Mouse (Mus musculus): ENCODE data around the gene Clmp.

Gene Clmp

DNA sequence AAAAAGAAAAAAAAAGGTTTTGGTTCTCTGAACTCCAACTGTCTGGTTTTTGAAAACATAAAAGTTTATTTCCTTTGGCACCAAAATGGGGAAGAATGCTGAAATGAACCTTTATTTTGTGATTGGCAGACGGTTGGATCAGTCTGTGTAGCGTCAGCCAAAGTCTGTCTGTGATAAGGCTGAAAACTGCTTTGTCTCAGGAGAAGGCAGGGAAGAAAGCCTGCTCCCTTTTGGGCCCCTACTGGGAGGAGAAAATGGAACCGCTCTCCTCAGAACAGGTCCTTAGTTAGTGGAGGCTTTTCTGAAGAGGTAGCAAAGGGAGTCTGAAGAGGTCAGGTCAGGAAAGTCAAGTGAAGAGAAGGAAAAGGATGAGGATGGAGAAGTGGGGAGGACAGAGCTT is 7.3 kb downstream of the Clmp start:
- no peak for DNase-seq (ENCODE audit: low spot score)

DNA sequence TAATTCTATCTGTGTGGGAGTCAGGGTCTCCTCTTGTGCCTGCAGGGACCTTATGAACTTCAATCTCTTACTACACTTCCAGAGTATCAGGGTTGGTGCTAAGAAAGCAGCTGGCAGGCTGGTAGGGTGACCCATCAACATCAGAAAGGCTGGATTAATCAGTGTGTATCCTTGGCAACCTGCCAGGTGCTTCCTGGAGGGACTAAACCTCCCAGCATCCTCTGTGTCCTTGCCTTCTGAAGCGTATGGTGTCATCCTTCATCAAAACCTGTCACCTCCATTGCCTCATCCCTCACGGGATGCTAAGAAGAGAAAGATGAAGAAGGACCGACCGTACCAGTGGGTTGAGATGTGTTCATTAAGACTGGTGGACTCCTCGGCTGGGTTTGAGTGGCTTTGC is 8.0 kb downstream of the Clmp start:
- DNase-seq (ENCODE audit: low spot score), result peak; percentile 59

DNA sequence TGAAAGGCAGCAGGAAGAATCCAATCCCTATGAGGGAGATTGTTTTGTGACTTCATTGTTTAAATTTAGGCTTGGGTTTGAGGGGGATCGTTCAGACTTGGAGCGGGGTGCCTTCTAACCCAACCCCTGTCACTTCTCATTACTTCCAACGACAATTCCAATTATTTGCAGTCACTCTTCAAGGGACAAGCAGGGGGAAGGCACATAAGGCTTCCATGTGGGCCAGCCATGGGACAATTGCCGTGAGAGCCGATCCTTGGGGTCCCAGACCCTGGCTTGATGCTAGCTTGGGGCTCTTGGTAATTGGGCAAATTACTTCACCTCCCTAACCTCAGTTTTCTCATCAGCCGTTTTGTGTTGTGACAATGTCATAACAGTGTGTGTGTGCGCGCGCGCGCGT is 8.5 kb downstream of the Clmp start:
- DNase-seq (ENCODE audit: low spot score), result no peak

DNA sequence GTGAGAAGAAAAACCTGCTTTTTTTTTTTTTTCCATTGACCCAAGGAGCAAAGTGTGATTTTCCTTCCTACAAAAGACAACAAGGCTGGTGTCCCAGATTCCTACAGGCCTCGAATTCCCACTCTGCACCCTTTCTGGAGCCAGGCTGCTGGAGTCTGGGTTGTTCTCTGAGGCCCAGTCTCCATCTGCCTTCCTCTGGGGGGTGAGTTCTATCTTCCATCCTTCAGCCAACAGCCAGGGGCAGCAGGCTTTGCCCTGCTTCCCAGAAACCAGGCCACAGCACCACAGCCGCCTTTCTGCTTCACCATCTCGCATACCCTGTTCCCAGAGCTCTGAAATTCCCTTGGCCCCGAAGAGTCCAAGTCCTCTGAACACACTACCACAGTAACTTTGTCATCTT is 10.3 kb downstream of the Clmp start:
- no peak for DNase-seq (ENCODE audit: low spot score)

DNA sequence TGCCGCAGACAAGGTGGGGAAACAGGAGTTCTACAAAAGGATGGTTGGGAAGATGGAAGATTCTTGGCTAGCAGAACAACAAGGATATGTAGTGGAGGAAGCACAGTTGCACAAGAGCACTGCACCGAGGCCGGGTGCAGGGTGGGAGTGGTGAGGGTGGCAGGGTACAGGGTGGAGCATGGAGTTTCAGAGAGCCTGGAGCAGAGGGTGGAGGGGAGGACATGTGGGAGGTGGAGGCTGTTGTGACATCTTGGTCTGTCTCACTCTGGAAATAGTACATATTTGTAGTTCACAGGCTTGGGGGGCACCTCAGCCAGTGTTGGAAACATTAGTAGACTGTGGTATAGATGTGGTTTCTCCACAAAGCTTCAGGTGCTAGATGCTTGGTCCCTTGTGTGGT is 13.4 kb downstream of the Clmp start:
- DNase-seq (ENCODE audit: low spot score), result no peak

DNA sequence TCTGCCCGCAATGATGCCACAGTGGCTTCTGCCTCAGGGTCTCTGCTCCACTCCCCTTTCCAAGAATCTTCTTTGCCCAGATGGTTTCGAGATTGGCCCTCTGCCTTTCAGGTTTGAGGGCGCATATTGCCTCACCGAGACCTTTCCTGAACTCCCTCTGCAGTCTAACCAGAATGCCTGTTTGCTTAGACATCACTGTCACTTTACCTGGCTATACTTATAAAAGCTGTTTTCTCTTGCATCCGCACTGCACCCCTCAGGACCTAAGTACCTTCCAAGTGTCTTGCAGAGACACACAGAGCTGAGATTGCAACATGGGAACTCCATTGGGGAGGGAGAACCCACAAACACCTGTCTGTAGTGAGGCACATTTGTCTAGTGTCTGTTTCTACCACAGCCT is 14.5 kb downstream of the Clmp start:
- DNase-seq (ENCODE audit: low spot score), result no peak

DNA sequence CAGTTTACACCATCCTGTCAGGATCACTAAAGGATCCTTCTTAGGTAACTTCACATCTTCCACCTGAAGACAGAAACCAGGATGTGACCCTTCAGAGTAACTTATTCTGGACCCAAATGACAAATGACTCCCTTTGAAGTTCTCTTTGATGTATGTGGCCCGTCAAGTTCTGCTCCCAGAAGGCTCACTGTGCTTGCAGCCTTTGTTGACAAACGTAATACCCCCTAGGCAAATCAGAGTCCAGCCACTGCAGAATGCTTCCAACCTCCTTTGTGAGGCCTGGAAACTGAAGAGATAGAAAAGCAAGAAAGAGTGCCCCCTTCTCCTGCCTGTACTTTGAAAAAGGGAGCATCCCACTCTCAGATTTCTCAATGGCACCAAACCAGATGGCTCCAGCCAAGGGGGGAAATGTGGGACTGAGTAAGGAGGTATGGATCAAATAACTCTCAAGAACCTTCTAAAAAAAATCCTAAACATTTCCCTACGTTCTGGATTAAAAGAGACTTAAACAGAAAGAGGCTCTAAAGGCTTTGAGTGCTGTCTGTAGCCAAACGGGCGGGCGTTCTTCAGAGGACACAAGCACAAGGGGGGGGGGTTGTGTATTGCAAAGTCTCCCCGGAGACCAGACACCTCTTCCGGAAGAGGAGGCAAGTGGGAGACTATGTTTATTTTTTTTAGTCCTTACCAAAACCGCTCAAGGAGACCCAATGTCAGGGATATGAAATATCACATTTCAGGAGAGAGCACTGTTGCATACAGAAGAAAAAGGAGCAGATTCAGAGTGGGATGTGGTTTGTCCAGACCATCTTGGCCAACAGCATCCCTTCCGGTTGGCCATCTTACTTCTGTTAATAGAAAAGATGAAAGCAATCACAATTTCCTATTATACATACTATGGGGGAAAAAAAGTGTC is 18.9 kb downstream of the Clmp start:
- DNase-seq (ENCODE audit: low spot score), result no peak

DNA sequence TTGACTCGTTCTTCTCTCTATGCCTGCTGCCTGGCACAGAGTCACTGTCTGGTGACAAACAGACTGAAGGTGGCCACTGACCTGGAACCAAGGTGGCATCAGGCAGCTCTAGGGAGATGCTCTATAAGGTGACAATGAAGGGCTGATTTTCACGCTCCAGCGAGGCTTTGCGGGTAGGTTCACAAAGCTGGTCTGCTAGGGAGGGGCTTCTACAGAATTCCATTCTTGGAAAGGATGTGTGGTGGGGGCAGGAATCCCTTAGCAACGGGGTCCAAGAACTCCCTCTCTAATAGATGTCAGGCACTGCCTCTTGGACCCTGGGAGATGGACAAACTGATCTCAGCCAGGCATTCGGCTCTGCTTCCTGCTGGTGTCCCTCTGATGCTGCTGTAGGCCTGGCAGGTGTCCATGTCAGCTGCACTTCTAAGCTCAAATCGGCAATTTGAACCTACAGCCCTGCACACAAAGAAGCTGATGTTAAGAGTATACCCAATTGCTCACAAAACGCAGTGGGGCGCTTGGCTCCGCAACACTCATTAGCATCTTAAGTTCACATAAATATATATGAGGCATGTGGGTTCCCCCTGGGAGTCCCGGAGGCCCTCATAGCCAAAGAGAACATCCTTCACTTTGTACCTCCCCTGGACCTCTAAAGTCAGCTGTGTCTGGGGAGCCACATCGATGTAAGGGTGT is 22.8 kb downstream of the Clmp start:
- DNase-seq (ENCODE audit: low spot score), result no peak

DNA sequence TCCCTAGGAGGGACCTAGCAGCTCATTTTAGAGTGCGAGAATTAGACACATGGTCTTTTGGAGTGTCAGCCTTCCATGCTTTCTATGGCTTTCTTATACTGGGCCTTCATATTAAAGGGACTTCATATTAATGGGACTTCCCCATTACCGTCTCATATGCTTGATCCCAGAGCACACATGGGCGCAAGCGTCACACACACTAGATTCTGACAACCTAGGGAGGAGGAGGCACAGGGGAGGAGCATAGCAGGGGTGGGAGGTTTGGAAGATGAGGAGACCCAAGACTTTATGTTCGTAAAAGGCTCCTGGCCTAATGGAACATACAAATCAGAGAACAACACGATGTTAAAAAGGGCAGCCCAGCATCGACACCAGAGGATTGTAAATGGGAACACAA is 23.4 kb downstream of the Clmp start:
- no peak for DNase-seq (ENCODE audit: low spot score)

DNA sequence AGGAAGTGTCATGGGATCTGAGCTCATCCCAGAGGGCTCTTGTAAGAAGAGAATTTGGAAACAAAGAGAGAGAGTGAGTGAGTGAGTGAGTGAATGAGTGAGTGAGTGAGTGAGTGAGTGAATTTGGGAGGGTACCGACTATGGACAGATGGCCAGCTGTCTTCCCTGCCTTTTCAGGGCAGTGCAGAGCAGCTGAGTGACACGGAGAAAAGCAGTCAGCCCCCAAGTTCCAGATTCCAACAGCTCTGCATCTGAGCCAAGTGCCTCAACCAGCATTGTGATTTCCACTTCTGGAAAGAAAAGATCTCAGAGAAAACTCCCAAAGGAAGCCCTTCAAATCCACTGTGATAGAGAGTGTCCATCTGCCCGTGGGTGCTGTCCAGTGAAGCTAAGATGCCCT is 23.8 kb downstream of the Clmp start:
- DNase-seq (ENCODE audit: low spot score), result no peak

DNA sequence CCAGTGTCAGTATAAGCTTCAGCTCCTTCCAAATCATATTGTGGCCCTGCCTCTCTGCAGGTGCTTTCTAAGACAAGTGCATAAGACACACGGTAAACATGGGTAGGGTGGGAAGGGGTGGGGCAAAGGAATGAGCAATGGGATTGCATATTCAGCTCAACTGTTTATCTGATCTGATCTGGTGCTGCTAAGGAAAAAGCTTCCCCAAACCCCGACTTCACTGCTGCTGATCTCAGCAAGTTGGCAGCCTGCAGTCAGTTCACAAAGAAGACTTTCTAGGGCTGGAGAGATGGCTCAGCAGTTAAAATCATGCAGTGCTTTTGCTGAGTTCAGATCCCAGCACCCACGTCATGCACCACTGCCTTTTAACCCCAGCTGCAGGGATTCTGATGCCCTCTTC is 24.2 kb downstream of the Clmp start:
- DNase-seq (ENCODE audit: low spot score), result no peak

DNA sequence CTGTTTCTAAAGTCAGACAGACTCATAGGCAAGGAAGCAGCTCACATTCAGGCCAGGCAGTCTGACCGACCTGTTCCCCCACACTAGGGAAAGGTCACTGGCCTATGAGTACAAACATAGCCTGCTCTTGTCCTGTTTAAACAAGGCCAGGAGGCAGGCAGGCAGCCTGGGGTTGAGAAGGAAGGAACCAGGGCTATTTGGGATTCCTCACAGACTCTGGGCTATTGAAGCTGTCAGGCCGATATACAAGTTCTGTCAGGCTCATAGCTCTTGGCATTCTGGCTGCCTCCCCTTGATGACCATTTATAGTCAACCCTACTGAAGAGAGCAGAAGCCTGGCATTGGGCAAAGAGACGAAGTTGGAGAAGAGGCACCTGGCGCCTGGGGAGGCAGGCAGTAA is 25.9 kb downstream of the Clmp start:
- no peak for DNase-seq (ENCODE audit: low spot score)

DNA sequence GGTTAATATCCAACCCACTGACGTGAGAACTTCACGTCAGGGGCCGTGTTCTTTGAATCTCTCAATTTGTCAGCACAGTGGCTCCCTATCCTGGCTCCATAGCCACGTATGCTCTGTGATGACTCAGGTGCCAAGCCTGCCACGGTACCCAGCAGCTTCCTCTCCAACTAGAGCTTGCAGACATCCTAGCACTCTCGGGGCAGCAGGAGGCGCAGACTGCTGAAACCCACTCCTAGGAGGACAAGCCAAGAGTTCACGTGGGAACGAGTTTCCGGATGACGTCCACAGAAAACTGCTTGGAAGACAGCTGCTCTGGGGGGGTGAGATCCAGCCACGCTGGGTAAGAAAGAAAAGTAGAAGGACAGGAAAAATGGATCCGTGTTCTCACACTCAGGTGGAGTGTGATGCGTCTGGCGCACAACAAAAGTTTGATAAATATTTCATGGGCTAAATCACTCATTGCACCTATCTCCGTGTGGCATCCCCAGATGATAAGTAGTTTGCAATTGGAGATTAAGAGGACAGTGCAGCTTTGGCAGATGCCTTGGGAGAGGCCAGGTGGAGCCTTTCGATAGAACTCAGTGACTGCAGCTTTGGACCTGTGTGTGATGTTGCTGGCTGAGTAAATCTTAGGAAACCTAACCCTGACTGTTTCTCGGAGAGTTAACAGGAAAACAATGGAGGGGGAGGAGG is 31.6 kb downstream of the Clmp start:
- no peak for DNase-seq (ENCODE audit: low spot score)

DNA sequence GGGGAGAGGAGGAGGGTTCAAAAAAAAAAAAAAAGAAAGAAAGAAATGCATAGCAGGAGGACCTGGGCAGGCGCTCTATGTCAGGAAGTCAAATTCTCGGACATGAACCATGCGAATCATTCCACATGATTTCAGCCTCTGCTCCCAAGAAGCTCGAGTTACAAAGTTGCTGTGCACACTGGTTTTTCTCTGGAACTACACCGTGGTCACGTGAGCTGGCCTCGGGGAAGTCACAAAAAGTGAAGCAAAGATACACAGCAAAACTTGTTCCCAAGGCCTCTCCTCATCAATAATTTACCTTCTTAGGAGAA is 32.1 kb downstream of the Clmp start:
- no peak for DNase-seq (ENCODE audit: low spot score)

DNA sequence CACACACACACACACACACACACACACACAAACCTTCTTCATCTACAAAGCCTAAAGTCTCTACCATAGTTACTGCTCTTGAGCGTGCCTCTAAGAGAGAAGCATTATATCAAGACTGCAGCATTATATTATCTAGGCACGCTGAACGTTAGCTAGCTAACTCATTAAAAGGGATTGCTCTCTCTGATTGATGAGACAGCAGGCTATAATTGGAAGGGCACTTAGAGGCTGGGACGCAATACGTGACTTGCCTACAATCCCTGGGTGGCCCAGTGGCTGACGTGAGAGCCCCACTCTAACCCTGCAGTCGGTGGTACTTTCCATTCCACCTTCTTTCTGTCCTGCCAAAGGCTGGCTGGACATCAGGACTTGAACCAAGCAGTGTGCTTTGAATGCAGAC is 35.1 kb downstream of the Clmp start:
- DNase-seq (ENCODE audit: low spot score), result no peak

DNA sequence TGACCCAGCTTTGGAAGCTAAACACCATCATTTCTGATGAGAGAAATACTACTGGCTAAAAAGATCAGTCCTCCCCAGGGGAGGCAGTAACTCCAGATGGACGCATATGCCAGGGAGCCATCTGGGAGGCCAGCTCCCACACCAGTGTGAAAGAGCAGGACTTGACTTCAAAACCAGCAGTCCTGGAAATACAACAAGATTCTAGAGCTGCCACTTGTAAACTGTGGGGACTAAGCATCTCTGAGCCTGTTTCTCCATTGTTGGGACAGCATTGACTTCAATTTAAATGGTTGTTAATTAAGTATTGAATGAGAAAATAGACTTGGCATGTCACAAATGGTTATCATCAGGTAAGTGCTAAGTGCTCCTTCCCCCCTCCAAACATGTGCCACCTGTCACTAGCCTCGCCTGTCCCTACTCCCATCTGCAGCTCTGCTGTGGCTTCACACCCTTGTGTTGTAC is 37.6 kb downstream of the Clmp start:
- no peak for DNase-seq (ENCODE audit: low spot score)

DNA sequence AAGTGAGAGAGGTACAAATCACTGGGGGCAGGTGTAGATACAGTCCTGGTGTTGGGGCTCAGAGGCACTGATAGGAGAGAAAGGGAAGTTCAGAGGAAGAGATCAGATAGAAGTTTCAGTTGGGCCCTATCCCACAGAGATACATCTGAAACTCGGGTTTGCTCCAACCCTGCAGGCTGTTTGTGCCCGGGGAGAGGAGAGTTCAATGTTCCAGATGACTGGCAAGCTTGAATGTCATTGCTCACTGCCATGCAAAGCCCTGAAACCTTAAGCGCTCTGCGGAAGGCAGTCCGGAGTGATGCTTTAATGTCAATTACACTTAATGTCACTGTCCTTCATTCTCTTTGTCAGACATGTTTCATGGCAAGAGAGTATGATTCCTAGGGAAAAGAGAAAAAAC is 39.2 kb downstream of the Clmp start:
- no peak for DNase-seq (ENCODE audit: low spot score)

DNA sequence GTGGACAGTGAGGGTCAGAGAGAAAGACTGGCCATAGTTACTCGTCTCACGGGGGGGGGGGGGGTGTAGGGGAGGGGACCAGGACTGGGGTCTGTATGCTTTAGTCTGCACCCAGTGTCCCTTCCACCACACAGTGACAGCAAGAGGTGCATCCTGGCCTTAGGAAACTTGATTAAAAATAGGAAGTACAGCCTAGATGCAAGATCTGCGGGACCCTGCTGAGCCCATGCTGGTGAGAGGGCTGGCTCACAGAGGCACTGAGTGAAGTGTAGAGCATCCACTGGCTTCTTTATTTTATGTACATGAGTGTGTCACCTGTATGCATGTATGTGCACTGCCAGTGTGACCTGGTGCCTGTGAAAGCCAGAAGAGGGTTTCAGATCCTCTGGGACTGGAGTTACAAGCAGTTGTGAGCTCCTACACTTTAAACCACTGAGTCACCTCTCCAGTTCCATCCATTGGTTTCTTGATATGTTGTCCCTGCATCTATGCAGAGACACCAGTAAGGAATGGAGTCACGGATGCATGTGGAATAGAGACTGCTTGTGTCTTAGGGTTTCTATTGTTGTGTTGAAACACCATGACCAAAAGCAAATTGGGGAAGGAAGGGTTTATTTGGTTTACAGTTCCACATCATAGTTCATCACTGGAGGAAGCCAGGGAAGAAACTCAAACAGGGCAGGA is 41.5 kb downstream of the Clmp start:
- no peak for DNase-seq (ENCODE audit: low spot score)

DNA sequence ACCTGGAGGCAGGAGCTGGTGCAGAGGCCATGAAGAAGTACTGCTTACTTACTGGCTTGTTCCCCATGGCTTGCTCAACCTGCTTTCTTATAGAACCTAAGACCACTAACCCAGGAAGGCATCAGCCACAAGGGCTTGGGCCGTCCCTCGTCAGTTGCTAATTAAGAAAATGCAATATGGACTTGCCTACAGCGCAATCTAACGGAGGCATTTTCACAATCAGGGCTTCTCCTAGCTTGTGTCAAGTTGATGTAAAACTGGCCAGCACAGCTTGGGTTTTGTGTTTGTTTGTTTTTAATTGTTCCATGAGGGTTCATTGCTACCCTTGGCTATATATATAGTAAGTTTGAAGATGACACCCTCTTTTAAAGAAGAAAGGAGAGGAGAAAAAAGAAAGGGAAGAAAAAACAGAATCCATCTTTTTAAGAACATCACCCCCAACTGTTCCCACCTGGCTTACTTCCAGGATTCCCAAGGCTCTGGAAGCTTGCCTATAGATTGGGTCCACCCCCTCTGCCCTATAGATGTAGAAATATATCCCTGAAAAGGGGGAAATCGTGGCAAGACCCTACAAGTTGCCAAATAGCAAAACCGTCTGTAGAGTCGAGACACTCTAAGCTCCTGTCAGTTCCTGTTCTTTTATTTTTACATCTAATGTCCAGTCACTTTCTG is 42.2 kb downstream of the Clmp start:
- DNase-seq (ENCODE audit: low spot score), result no peak

DNA sequence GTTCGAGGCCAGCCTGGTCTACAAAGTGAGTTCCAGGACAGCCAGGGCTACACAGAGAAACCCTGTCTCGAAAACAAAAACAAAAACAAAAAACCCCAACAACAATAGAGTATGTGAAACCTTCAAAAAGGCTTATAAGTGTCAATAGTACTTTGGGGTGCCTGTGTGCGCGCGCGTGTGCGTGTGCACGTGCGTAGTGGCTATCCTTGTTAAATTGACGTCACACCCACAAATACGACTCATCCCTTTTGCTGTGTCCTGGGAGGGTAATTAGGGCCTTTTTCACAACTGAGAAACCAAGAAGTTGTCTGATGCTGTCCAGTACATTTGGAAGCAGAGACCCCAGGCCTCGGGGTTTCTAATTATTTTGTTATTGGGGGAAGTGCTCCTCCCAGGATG is 44.5 kb downstream of the Clmp start:
- DNase-seq (ENCODE audit: low spot score), result no peak

DNA sequence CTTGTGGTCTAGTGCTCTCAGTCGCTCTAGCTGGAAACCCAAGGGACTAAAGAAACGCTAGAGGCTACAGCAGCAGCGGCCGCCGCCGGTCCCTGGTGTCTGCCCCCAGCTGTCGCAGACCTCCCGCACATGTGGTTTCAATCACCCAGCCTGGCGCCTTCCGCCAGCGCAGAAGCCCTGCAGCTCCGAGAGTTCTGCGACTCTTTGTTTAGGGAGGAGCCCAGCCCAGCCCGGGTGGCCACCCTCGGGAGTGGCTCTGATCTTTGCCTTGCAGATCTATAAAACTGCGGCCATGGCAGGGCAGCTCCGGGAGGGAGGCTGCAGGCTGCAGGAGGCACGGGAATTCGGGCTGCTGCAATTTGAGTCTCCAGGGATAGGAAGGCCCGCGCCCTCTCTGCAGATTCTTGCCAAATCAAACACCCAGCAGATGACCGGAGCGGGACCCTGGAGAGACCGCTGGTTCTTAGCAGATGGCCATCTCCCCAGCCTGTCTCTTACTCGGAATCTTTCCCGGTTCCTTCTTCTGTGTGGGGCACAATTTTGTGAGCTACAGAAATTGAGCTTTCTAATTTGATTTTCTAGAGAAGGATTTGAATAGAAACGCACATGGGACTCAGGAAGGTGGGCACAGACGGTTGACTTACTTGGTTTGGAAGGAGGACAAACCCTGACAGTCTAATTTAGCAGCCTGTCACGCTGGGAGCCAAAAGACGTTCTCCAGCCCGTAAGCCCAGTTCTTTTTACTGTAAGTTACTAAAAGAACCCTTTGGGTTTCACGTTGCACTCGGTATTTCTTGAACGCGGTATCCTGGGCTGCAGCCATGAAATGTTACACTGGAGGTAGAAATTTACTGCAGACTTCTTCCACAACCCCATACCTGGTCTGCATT is 45.2 kb downstream of the Clmp start:
- peak; percentile 62 for DNase-seq (ENCODE audit: low spot score)
